19 mouse cellular contexts compared by ENCODE assay signal in genomic region chr2:157417229-157417628, GRCm38 (mm10). TPM values are rescaled to one million over a fixed set of nuclear protein-coding genes. Genes with fewer than 3 reads are reported as not detected.
DNase-seq lines count a peak whose midpoint lies in the region; ATAC-seq lines count a peak whose summit lies in the region.
"Had no signal": no experiment of that assay in that cellular context is flagged by ENCODE, and none has a peak within 500 bp of the region (broad histone marks: within the 10 kb centered on the region; RNA-seq: fewer than 3 reads in every experiment).

No protein-coding gene starts in this region.

- no peak overlapping the region for H3K9ac ChIP-seq in midbrain, embryonic 15.5 days
- no peak overlapping the region for H3K9ac ChIP-seq in midbrain, embryonic 16.5 days (ENCODE audit: low read depth, low read length)
- H3K9ac ChIP-seq: embryonic facial prominence, embryonic 13.5 days; kidney, embryonic 15.5 days; liver, embryonic 12.5 days; neural tube, embryonic 13.5 days; stomach, embryonic 15.5 days had no signal

- ATAC-seq in midbrain, embryonic 15.5 days (replicated peaks), result peak; percentile 19; the same call in 1 of the 2 replicates
- ATAC-seq in midbrain, embryonic 16.5 days, result no peak
- ATAC-seq: intestine, postnatal 0 days; liver, embryonic 12.5 days had no signal

- H3K4me2 ChIP-seq in midbrain, embryonic 15.5 days, result no peak overlapping the region
- H3K4me2 ChIP-seq in midbrain, embryonic 16.5 days (ENCODE audit: low read length), result no peak overlapping the region
- H3K4me2 ChIP-seq: embryonic facial prominence, embryonic 13.5 days; kidney, embryonic 15.5 days; liver, embryonic 12.5 days; neural tube, embryonic 13.5 days; stomach, embryonic 15.5 days had no signal

- H3K27ac ChIP-seq in heart, embryonic 10.5 days, result peak overlapping the region; percentile 39; the same call in 1 of the 2 replicates
- no peak overlapping the region for H3K27ac ChIP-seq in midbrain, embryonic 15.5 days
- no peak overlapping the region for H3K27ac ChIP-seq in midbrain, embryonic 16.5 days (ENCODE audit: low read length)
- peak overlapping the region; percentile 82 for H3K27ac ChIP-seq in embryonic facial prominence, embryonic 10.5 days (replicated peaks)
- H3K27ac ChIP-seq: embryonic facial prominence, embryonic 13.5 days; kidney, embryonic 15.5 days; liver, embryonic 12.5 days; neural tube, embryonic 13.5 days; stomach, embryonic 15.5 days had no signal

- no peaks in the 10 kb centered on the region for H3K36me3 ChIP-seq in heart, embryonic 10.5 days
- no peaks in the 10 kb centered on the region for H3K36me3 ChIP-seq in midbrain, embryonic 15.5 days (replicated peaks)
- H3K36me3 ChIP-seq in midbrain, embryonic 16.5 days (ENCODE audit: control insufficient read depth, insufficient read depth, low read length), result no peaks in the 10 kb centered on the region
- H3K36me3 ChIP-seq in embryonic facial prominence, embryonic 10.5 days (replicated peaks), result no peaks in the 10 kb centered on the region
- H3K36me3 ChIP-seq: embryonic facial prominence, embryonic 13.5 days; kidney, embryonic 15.5 days; liver, embryonic 12.5 days; neural tube, embryonic 13.5 days; stomach, embryonic 15.5 days had no signal

- H3K4me1 ChIP-seq in heart, embryonic 10.5 days, result peaks cover 28% of the 10 kb centered on the region
- peaks cover 8% of the 10 kb centered on the region for H3K4me1 ChIP-seq in midbrain, embryonic 15.5 days
- H3K4me1 ChIP-seq in midbrain, embryonic 16.5 days (ENCODE audit: control insufficient read depth, insufficient read depth, low read length), result peaks cover 7% of the 10 kb centered on the region
- peaks cover 37% of the 10 kb centered on the region for H3K4me1 ChIP-seq in embryonic facial prominence, embryonic 10.5 days

- H3K9me3 ChIP-seq in heart, embryonic 10.5 days, result no peaks in the 10 kb centered on the region
- no peaks in the 10 kb centered on the region for H3K9me3 ChIP-seq in midbrain, embryonic 15.5 days
- no peaks in the 10 kb centered on the region for H3K9me3 ChIP-seq in midbrain, embryonic 16.5 days (replicated peaks; ENCODE audit: control insufficient read depth, low read length, poor library complexity, severe bottlenecking)
- H3K9me3 ChIP-seq in embryonic facial prominence, embryonic 10.5 days, result no peaks in the 10 kb centered on the region
- H3K9me3 ChIP-seq: embryonic facial prominence, embryonic 13.5 days; kidney, embryonic 15.5 days; liver, embryonic 12.5 days; megakaryocyte, embryonic 14.5 days; neural tube, embryonic 13.5 days; stomach, embryonic 15.5 days had no signal

- no peak for DNase-seq in heart, embryonic 10.5 days (ENCODE audit: low spot score)
- DNase-seq in heart, adult 9 months (ENCODE audit: low spot score in 2 of 2), result no peak
- no peak for DNase-seq in embryonic facial prominence, embryonic 10.5 days (ENCODE audit: low spot score)
- DNase-seq in right cerebral cortex, postnatal 36 days (ENCODE audit: low spot score in 2 of 2), result no peak
- no peak for DNase-seq in cerebellum, adult 11 months
- DNase-seq: adrenal gland, adult 8-10 months; cerebellum, postnatal 10 days; heart, postnatal 4 days; thymus, adult 18-20 months; thymus, postnatal 4 days had no signal

- H3K27me3 ChIP-seq in heart, embryonic 10.5 days (ENCODE audit: insufficient read depth, poor library complexity, severe bottlenecking), result no peaks in the 10 kb centered on the region; the same call in none of the 2 replicates
- H3K27me3 ChIP-seq in midbrain, embryonic 15.5 days (replicated peaks), result no peaks in the 10 kb centered on the region
- no peaks in the 10 kb centered on the region for H3K27me3 ChIP-seq in midbrain, embryonic 16.5 days (ENCODE audit: control insufficient read depth, insufficient read depth, low read depth, low read length)
- H3K27me3 ChIP-seq in embryonic facial prominence, embryonic 10.5 days (replicated peaks; ENCODE audit: low read depth, poor library complexity, severe bottlenecking), result peaks cover 5% of the 10 kb centered on the region; the same call in 1 of the 2 replicates
- H3K27me3 ChIP-seq: embryonic facial prominence, embryonic 13.5 days; kidney, embryonic 15.5 days; neural tube, embryonic 13.5 days; stomach, embryonic 15.5 days had no signal

- no peak overlapping the region for H3K4me3 ChIP-seq in heart, embryonic 10.5 days
- H3K4me3 ChIP-seq in midbrain, embryonic 15.5 days, result no peak overlapping the region
- no peak overlapping the region for H3K4me3 ChIP-seq in midbrain, embryonic 16.5 days (ENCODE audit: low read depth, low read length)
- no peak overlapping the region for H3K4me3 ChIP-seq in embryonic facial prominence, embryonic 10.5 days
- H3K4me3 ChIP-seq: embryonic facial prominence, embryonic 13.5 days; kidney, embryonic 15.5 days; liver, embryonic 12.5 days; megakaryocyte, embryonic 14.5 days; neural tube, embryonic 13.5 days; stomach, embryonic 15.5 days had no signal

- WGBS in heart, embryonic 10.5 days, result 54% methylated on average over 6 of the region's 6 CpGs
- WGBS in midbrain, embryonic 15.5 days, result 55% methylated on average over 6 of the region's 6 CpGs
- 64% methylated on average over 6 of the region's 6 CpGs for WGBS in midbrain, embryonic 16.5 days
- 44% methylated on average over 6 of the region's 6 CpGs for WGBS in embryonic facial prominence, embryonic 10.5 days

RNA-seq across cellular contexts. Expression of gene Src, which starts 1.0 kb away (rescaled TPM):
- 9.3 and 12.7 TPM in 2 replicates for polyA plus RNA-seq in heart, embryonic 10.5 days (2016; fragmentation: Nextera tagmentation; extraction: Ambion mirVana)
- 40.3 and 43.2 TPM in 2 replicates for polyA plus RNA-seq in midbrain, embryonic 15.5 days (2015; fragmentation: Nextera tagmentation; extraction: Ambion mirVana)
- 32.5 and 33.2 TPM in 2 replicates for polyA plus RNA-seq in midbrain, embryonic 16.5 days (2015; fragmentation: Nextera tagmentation; extraction: Ambion mirVana)
- 22.1 and 23.1 TPM in 2 replicates for polyA plus RNA-seq in embryonic facial prominence, embryonic 10.5 days (2016; fragmentation: Nextera tagmentation; extraction: Ambion mirVana)

RNA-seq across cellular contexts. Expression of gene Manbal, which starts 49.8 kb away (rescaled TPM):
- 63.2 and 68.2 TPM in 2 replicates for polyA plus RNA-seq in heart, embryonic 10.5 days (2016; fragmentation: Nextera tagmentation; extraction: Ambion mirVana)
- polyA plus RNA-seq in midbrain, embryonic 15.5 days (2015; fragmentation: Nextera tagmentation; extraction: Ambion mirVana), result 104 and 107 TPM in 2 replicates
- polyA plus RNA-seq in midbrain, embryonic 16.5 days (2015; fragmentation: Nextera tagmentation; extraction: Ambion mirVana), result 94.6 and 111 TPM in 2 replicates
- 61.1 and 66.5 TPM in 2 replicates for polyA plus RNA-seq in embryonic facial prominence, embryonic 10.5 days (2016; fragmentation: Nextera tagmentation; extraction: Ambion mirVana)

Comparison
In these comparisons a context has a peak if more than half of its experiments do, and no peak if none do; other contexts are left out.
1. H3K27ac ChIP-seq: peak in heart, embryonic 10.5 days (single experiment) and embryonic facial prominence, embryonic 10.5 days (single experiment); none in midbrain, embryonic 15.5 days (single experiment) and midbrain, embryonic 16.5 days (single experiment).